19 mouse cellular contexts compared by ENCODE assay signal in the genomic region with DNA sequence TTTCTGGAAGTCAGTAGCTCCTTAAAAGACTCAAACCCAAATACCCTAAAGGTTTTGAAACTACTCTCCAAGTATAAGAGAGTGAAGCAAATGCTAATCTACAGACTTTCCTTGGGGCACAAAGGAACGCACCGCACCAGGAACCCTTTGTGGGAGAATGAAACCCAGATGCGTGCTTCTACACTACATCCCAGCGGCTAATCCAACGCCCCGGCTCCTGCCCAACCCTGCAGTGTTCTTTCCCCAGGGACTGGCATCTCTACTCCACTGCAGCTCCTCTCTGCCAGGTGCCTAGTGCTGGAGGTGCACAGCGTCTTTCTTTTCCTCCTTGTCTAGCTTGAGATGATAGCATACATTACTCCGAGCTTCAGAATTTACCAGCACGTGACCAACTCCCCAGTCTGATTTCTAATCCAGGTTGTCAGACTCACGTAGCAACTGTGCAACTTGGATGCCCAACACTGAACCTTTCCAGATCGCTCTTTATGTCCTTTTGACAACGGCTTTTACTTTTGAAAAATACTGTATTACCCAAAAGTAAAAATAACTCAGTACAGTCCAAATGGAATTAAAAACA.
DNase-seq lines count a peak whose midpoint lies in the region; ATAC-seq and TF ChIP-seq lines count a peak whose summit lies in the region.
"Had no signal": no experiment of that assay in that cellular context is flagged by ENCODE, and none has a peak within 500 bp of the region (broad histone marks: within the 10 kb centered on the region; RNA-seq: fewer than 3 reads in every experiment).

No protein-coding gene starts in this region.

- no peaks in the 10 kb centered on the region for H3K27me3 ChIP-seq in embryonic facial prominence, embryonic 10.5 days (replicated peaks; ENCODE audit: low read depth, poor library complexity, severe bottlenecking)
- no peaks in the 10 kb centered on the region for H3K27me3 ChIP-seq in stomach, postnatal 0 days (ENCODE audit: control insufficient read depth, insufficient read depth, low read length)
- H3K27me3 ChIP-seq: limb, embryonic 15.5 days had no signal

- no peak for ATAC-seq in stomach, postnatal 0 days (ENCODE audit: low FRiP score, low TSS enrichment)
- ATAC-seq: hindbrain, postnatal 0 days; liver, postnatal 0 days had no signal

- WGBS in embryonic facial prominence, embryonic 10.5 days, result 59% methylated on average over 12 of the region's 12 CpGs
- WGBS in stomach, postnatal 0 days, result 60% methylated on average over 12 of the region's 12 CpGs

- TF ChIP-seq CTCF in gastrocnemius, adult 2 months (IDR thresholded peaks at IDR 0.05), result no peak
- TF ChIP-seq CTCF in left cerebral cortex, adult 2 months (IDR thresholded peaks at IDR 0.05), result no peak
- no peak for TF ChIP-seq CTCF in stomach, postnatal 0 days (IDR thresholded peaks at IDR 0.05; ENCODE audit: low read depth)

- no peak overlapping the region for H3K9ac ChIP-seq in stomach, postnatal 0 days (ENCODE audit: low read length)
- H3K9ac ChIP-seq: limb, embryonic 15.5 days; liver, postnatal 0 days had no signal

- H3K4me3 ChIP-seq in gastrocnemius, adult 2 months, result peak overlapping the region; percentile 13; the same call in 1 of the 2 replicates
- no peak overlapping the region for H3K4me3 ChIP-seq in left cerebral cortex, adult 2 months
- H3K4me3 ChIP-seq in embryonic facial prominence, embryonic 10.5 days, result no peak overlapping the region
- no peak overlapping the region for H3K4me3 ChIP-seq in stomach, postnatal 0 days (ENCODE audit: low read depth, low read length)
- H3K4me3 ChIP-seq: forebrain, embryonic 10.5 days; limb, embryonic 15.5 days had no signal

- peak; percentile 50 for DNase-seq in gastrocnemius, adult 2 months
- no peak for DNase-seq in gastrocnemius, adult 8-10 months (ENCODE audit: low spot score in 2 of 2)
- DNase-seq in left cerebral cortex, adult 2 months (ENCODE audit: extremely low spot score in 1 of 2, low spot score in 2 of 2), result no peak
- no peak for DNase-seq in left cerebral cortex, adult 9 months (ENCODE audit: low spot score in 2 of 2)
- DNase-seq in embryonic facial prominence, embryonic 10.5 days (ENCODE audit: low spot score), result peak; percentile 37
- DNase-seq in stomach, postnatal 0 days (ENCODE audit: low spot score), result no peak
- DNase-seq in kidney, postnatal 4 days, result no peak
- DNase-seq: gastrocnemius, postnatal 36 days; kidney, adult 18-20 months; kidney, postnatal 10 days; layer of hippocampus, adult 9-11 months; liver, postnatal 0 days; lung, postnatal 14 days; right cerebral cortex, postnatal 25 days; thymus, postnatal 4 days had no signal

- intact Hi-C loops in gastrocnemius, adult 2 months (cut with DNase I), result no loop called here
- intact Hi-C loops in left cerebral cortex, adult 2 months (cut with DNase I), result no loop called here

- H3K36me3 ChIP-seq in embryonic facial prominence, embryonic 10.5 days (replicated peaks), result peaks cover 23% of the 10 kb centered on the region
- no peaks in the 10 kb centered on the region for H3K36me3 ChIP-seq in stomach, postnatal 0 days (ENCODE audit: control insufficient read depth, insufficient read depth, low read length)
- H3K36me3 ChIP-seq: limb, embryonic 15.5 days had no signal

- no peak for TF ChIP-seq EP300 in stomach, postnatal 0 days (optimal IDR thresholded peaks at IDR 0.05)

- no peak overlapping the region for H3K4me2 ChIP-seq in stomach, postnatal 0 days (replicated peaks; ENCODE audit: low read depth)
- H3K4me2 ChIP-seq: heart, embryonic 11.5 days; limb, embryonic 15.5 days had no signal

- H3K27ac ChIP-seq in gastrocnemius, adult 2 months, result peak overlapping the region; percentile 50
- H3K27ac ChIP-seq in left cerebral cortex, adult 2 months, result 0 out of 2 replicates have a peak overlapping the region, but pooled peaks have one; percentile 53
- 0 out of 2 replicates have a peak overlapping the region, but pooled peaks have one; percentile 30 for H3K27ac ChIP-seq in embryonic facial prominence, embryonic 10.5 days (replicated peaks)
- 0 out of 2 replicates have a peak overlapping the region, but pooled peaks have one; percentile 36 for H3K27ac ChIP-seq in stomach, postnatal 0 days (replicated peaks)
- H3K27ac ChIP-seq: forebrain, embryonic 10.5 days; hindbrain, postnatal 0 days; limb, embryonic 15.5 days had no signal

- peaks cover 14% of the 10 kb centered on the region; the same call in 1 of the 2 replicates for H3K4me1 ChIP-seq in embryonic facial prominence, embryonic 10.5 days
- H3K4me1 ChIP-seq in stomach, postnatal 0 days (replicated peaks; ENCODE audit: control insufficient read depth, insufficient read depth), result no peaks in the 10 kb centered on the region

- no peaks in the 10 kb centered on the region for H3K9me3 ChIP-seq in embryonic facial prominence, embryonic 10.5 days
- no peaks in the 10 kb centered on the region for H3K9me3 ChIP-seq in stomach, postnatal 0 days (ENCODE audit: control insufficient read depth, low read length)
- H3K9me3 ChIP-seq: forebrain, embryonic 10.5 days; limb, embryonic 15.5 days had no signal

Comparison
In these comparisons a context has a peak if more than half of its experiments do, and no peak if none do; other contexts are left out.
1. DNase-seq: peak in gastrocnemius, adult 2 months (single experiment) and embryonic facial prominence, embryonic 10.5 days (single experiment); none in gastrocnemius, adult 8-10 months (0 of 2), left cerebral cortex, adult 2 months (0 of 2), left cerebral cortex, adult 9 months (0 of 2), stomach, postnatal 0 days (single experiment) and kidney, postnatal 4 days (0 of 2).
2. Peak in every context shown above with its lines, with median percentiles within 50 percentile points of each other: H3K27ac ChIP-seq.